Mouse (Mus musculus): ENCODE results near the gene Erc2.
A peak's percentile ranks its signal among the peaks of the same experiment; 100 is the strongest.

The Erc2 gene

GRCm38 (mm10) chr14:28405277-28405840 lies 783.1 kb downstream of the Erc2 start:
- DNase-seq: no peak

GRCm38 (mm10) chr14:28409390-28409789 lies 787.2 kb downstream of the Erc2 start:
- no peak for DNase-seq

GRCm38 (mm10) chr14:28409796-28410347 lies 787.6 kb downstream of the Erc2 start:
- DNase-seq: no peak

GRCm38 (mm10) chr14:28410789-28411225 lies 788.6 kb downstream of the Erc2 start:
- no peak for DNase-seq

- DNase-seq: no peak
These were observed 790.2 kb downstream of the Erc2 start for GRCm38 (mm10) chr14:28412252-28412995.

GRCm38 (mm10) chr14:28413516-28413915 lies 791.3 kb downstream of the Erc2 start:
- DNase-seq: no peak

GRCm38 (mm10) chr14:28417019-28417418 lies 794.8 kb downstream of the Erc2 start:
- peak; percentile 60 for DNase-seq

GRCm38 (mm10) chr14:28418497-28418896 lies 796.3 kb downstream of the Erc2 start:
- DNase-seq: no peak

- DNase-seq: no peak
These were observed 797.0 kb downstream of the Erc2 start for GRCm38 (mm10) chr14:28419188-28419587.

- DNase-seq: no peak
These were observed 798.4 kb downstream of the Erc2 start for GRCm38 (mm10) chr14:28420596-28420995.

- DNase-seq: no peak
These were observed 804.4 kb downstream of the Erc2 start for GRCm38 (mm10) chr14:28426610-28427009.

GRCm38 (mm10) chr14:28431703-28432309 lies 809.6 kb downstream of the Erc2 start:
- DNase-seq: no peak

GRCm38 (mm10) chr14:28434996-28435395 lies 812.8 kb downstream of the Erc2 start:
- no peak for DNase-seq

- no peak for DNase-seq
These were observed 816.9 kb downstream of the Erc2 start for GRCm38 (mm10) chr14:28439171-28439570.

GRCm38 (mm10) chr14:28441240-28441967 lies 819.2 kb downstream of the Erc2 start:
- DNase-seq: no peak

GRCm38 (mm10) chr14:28443254-28443944 lies 821.2 kb downstream of the Erc2 start:
- no peak for DNase-seq

- no peak for DNase-seq
These were observed 823.5 kb downstream of the Erc2 start for GRCm38 (mm10) chr14:28445737-28446136.

GRCm38 (mm10) chr14:28451771-28452170 lies 829.5 kb downstream of the Erc2 start:
- DNase-seq: peak; percentile 24

- no peak for DNase-seq
These were observed 834.3 kb downstream of the Erc2 start for GRCm38 (mm10) chr14:28456372-28457076.

- no peak for DNase-seq
These were observed 835.2 kb downstream of the Erc2 start for GRCm38 (mm10) chr14:28457428-28457827.

GRCm38 (mm10) chr14:28467956-28468355 lies 845.7 kb downstream of the Erc2 start:
- DNase-seq: peak; percentile 29

GRCm38 (mm10) chr14:28469696-28470095 lies 847.5 kb downstream of the Erc2 start:
- DNase-seq: peak; percentile 19
